Mouse (Mus musculus) urinary bladder, postnatal 36 days (tissue): Measurements from ENCODE around the gene Dnajb14.
"Not testable (repeated sequence)": the region's sequence is repeated elsewhere in the genome, so short reads cannot be mapped to it uniquely, and the experiment has no call there.

Experiments used
- DNase-seq, 2 experiments: peaks; one replicate each; pipeline ENCODE4 v3.0.0; 2022; ENCODE audit warnings: low spot score in 2 of 2, mixed read lengths in 1 of 2

Gene Dnajb14

GRCm38 (mm10) chr3:137867437-137868093 lies at the start of gene Dnajb14:
Gene Dnajb14, plus strand, starts transcription at chr3:137867675.
- DNase-seq: peak; percentile 50 to 63

DNA sequence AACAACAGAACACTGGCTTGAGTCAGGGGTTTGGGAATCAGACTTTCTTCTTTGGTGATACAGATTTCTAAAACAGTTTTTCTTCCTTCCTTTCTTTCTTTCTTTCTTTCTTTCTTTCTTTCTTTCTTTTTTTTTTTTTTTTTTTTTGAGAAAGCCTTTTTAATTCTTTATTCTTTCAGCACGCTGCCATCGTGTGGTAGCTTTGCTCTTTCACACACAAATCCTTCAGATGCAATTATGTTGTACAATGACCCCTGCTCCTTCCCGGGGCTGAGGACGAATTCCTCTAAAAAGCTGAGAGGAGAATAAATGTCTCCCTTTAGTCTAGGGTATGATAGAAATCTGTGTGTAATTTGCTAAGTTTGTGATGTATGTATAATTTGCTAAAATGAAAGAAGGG lies 48.8 kb upstream of the Dnajb14 start:
- DNase-seq: no peak

- no peak for DNase-seq
Observed at GRCm38 (mm10) chr3:137820688-137821467, 46.6 kb upstream of the Dnajb14 start.

DNA sequence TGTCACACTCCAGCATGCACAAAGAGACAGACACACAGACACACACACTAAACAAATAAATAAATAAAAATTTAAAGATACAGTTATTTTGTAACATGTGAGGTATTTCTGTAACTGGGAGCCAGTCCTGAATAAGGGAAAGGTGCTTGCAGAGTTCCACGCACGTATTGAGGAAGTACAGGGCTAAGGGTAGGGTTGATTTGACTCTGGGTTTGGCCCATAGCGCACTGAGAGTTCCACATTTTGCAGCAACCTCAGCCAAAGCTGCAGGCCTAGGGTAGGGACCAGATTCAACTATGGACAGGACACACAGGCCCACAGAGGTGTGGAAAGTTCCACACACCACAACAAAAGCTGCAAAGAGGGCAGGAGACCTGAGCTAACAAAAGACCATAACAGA lies 44.2 kb upstream of the Dnajb14 start:
- no peak for DNase-seq

DNA sequence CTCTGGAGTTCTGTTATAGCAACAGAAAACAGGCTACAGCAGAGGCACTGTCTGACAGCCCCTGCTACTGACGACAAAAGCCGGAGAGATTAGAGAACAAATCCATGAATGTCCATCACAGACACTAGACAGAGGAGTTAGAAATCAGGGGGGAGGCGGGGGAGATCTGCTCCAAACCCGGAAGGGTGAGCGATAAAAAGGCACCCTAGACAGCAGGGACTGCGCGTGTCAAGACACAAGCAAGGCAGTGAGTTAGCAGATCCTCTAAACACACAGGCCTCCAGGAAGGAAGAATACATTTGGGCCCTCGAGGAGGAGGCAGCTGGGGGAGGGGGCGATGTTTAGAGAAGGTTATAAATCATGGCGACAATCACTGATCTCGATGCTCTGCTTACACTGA lies 39.8 kb upstream of the Dnajb14 start:
- DNase-seq: no peak

GRCm38 (mm10) chr3:137831156-137831555 lies 36.3 kb upstream of the Dnajb14 start:
- no peak for DNase-seq

- no peak for DNase-seq
Observed at GRCm38 (mm10) chr3:137833128-137833527, 34.3 kb upstream of the Dnajb14 start.

DNA sequence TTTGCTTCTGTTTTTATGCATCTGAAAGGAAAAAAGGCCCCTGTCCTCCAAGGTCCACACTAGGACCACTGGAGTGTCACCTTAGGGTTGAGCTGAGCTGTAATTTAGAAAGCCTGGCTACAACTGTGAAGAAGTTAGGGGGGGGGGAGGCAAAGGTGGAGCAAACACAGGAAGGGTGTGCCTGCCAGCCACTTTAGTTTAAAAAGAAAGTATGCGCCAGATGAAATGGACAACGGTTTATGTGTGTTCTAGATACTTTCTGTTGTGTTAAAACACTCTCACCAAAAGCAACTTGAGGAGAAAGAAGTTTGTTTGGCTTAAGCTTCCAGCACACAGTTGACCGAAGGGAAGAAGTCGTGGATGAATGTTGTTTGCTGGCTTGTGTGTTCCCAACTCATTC lies 33.8 kb upstream of the Dnajb14 start:
- no peak for DNase-seq

DNA sequence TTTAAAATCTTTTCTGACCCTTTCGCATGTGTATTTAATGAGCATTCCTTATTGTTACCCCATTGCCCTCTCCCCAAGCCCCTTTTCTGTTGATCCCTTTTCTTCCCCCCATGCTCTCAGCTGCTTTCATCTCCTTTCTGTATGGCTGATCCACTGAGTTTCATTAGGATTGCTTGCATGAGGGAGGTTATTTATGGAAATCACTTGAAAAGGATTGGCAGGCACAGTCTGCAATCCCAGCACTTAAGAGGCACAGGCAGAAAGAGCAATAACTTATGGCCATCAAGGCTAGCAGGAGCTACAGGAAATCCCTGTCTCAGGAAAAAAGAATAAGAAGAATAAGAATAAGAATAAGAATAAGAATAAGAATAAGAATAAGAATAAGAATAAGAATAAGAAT lies 30.9 kb upstream of the Dnajb14 start:
- no peak for DNase-seq

DNA sequence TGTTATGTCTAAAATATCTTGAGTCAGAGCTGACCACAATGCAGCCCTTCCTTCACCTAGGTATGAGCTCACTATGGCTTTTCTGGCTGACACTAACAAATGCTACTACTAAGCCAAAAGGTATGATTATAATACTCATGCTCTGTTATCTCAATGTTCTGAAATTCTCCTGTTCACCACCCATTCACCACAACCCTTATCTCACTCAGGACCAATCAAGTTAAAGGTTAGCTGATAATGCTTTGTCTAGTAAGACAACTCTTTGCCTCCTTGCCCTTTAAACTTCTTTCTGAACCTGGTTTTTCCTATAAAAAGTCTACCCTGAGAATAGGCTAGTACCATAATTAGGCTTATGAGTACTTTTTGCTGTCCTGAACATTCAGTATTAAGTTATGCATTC lies 29.3 kb upstream of the Dnajb14 start:
- no peak for DNase-seq

DNA sequence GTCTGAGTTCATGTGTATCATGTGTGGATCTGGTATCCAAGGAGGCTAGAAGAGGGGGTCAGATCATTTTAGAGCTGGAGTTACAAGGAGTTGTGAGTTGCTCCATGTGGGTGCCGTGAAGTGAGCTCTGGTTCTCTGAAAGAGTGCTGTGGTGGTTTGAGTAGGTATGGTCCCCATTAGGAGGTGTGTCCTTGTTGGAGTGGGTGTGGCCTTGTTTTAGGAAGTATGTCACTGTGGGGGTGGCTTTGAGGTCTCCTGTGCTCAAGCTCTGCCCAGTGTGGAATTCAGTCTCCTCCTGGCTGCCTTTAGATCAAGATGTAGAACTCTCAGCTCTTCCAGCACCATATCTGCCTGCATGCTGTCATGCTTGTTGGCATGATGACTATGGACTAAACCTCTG lies 24.5 kb upstream of the Dnajb14 start:
- DNase-seq: no peak

DNA sequence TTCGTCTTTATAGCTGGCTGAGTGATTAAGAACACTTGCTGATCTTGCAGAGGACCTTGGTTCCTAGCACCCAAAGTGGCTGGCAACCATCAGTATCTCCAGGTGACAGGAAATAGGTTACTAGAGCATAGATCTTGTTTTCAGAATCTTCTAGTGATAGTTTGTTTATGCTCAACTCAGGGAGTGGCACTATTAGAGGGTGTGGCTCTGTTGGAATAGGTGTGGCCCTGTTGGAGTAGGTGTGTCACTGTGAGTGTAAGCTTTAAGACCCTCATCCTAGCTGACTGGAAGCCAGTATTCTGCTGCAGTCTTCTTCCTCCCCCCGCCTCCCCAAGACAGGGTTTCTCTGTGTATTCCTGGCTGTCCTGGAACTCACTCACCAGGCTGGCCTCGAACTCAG lies 23.2 kb upstream of the Dnajb14 start:
- DNase-seq: no peak

DNA sequence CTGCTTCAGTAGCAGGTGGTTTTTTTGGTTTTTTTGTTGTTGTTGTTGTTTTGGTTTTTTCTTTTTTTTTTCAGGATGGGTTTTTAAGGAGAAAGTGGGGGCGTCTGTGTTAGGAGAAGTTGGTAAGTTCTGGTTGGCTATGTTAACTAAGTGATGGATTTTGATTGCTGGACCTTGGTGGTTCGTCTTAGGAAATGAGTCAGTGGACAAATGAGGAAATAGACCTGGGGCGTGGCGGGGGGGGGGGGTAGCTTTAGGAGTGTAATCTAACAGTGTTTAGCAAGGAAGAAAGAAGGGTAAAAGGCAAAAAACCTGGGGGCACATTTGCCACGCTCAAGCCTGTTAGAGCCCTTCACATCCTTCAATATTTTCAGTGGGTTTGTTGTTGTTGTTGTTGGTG lies 20.9 kb upstream of the Dnajb14 start:
- DNase-seq: no peak

- no peak for DNase-seq
Observed at GRCm38 (mm10) chr3:137848354-137848753, 19.1 kb upstream of the Dnajb14 start.

DNA sequence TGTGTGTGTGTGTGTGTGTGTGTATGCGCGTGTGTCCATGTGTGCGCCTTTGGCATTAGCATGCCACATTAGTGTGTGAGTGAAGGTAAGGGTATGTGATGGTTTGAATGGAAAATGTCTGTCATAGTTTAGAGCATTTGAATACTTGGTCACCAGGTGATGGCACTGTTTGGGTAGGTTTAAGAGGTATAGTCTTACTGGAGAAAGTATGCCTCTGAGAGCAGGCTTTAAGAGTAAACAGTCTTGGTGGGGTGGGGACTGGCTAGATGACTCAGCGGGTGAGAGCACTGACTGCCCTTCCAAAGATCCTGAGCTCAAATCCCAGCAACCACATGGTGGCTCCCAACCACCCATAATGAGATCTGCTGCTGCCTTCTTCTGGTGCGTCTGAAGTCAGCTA lies 17.8 kb upstream of the Dnajb14 start:
- DNase-seq: no peak

DNA sequence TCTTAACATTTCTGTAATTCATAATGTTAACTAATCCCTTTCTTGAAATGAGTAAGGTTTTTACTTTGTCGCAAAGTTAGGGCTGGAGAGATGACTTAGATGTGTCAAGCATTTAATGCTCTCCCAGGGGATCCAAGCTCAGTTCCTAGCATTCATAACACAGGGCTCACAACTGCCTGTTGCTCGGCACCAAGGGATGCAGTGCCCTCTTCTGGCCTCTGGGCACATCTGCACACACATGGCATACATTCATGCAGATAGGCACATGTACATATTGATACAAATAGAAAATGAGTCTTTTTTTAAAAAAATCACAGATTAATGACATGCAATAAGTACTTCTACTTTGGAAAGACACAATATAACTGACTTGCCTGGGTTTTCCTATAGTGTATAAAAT lies 16.3 kb upstream of the Dnajb14 start:
- DNase-seq: no peak

GRCm38 (mm10) chr3:137853011-137853410 lies 14.5 kb upstream of the Dnajb14 start:
- DNase-seq: not testable (repeated sequence)

DNA sequence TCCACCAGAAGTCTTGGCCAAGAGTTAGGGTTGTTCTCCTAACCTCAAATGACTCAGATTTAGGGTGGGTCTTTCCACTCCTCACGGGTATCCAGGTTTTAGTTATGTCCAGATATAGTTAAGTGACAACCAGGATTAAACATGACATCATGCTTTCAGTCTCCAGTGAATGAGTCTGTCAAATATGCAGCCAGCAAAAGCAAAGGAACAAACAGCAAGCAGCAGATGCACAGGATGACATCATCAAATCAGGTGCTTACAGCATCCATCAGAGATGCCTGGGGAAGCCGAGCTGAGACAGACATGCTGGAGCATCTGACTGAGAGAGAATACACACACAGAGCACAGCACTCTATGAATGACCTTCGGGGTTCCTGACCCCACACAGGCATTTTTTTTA lies 12.1 kb upstream of the Dnajb14 start:
- no peak for DNase-seq

- DNase-seq: no peak
Observed at GRCm38 (mm10) chr3:137856061-137856460, 11.4 kb upstream of the Dnajb14 start.

DNA sequence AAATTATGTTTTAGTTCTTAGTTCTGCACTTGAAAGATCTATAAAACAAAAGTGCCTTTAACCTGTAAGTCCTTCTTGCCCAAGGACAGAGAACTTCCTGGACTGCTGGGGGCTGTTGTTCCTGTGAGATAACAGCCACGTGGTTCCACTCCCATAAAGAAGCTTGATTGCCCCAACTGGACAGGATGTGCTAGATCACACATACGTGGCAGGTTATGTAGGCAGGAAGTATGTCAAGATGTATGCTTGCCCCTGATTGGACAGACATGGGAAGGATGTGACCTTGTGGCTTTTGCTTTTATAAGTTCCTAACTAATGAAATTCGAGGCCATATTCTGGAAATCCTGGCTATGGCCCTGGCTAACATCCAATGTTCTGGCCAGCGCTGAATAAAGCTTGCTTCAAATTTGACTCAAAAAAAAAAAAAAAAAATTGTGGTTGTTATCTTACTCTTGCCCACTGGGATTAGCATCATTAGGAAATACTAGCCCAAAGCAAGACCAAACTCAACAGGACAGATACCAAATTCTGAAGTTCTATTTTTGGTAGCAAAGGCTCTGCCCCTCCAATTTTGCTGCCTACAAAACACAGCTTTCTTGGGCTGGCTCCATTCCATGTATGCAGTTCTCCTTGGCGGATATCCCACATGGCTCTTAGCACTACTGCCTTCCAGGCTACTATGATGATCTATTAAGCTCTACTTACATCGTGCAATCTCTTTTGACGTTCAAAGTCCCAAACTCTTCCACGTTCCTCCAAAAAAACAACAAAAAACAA lies 6.9 kb upstream of the Dnajb14 start:
- no peak for DNase-seq

GRCm38 (mm10) chr3:137861436-137861835 lies 6.0 kb upstream of the Dnajb14 start:
- no peak for DNase-seq

GRCm38 (mm10) chr3:137862600-137862999 lies 4.9 kb upstream of the Dnajb14 start:
- no peak for DNase-seq
